Mouse (Mus musculus): ENCODE results near the gene Nid2.

DNA sequence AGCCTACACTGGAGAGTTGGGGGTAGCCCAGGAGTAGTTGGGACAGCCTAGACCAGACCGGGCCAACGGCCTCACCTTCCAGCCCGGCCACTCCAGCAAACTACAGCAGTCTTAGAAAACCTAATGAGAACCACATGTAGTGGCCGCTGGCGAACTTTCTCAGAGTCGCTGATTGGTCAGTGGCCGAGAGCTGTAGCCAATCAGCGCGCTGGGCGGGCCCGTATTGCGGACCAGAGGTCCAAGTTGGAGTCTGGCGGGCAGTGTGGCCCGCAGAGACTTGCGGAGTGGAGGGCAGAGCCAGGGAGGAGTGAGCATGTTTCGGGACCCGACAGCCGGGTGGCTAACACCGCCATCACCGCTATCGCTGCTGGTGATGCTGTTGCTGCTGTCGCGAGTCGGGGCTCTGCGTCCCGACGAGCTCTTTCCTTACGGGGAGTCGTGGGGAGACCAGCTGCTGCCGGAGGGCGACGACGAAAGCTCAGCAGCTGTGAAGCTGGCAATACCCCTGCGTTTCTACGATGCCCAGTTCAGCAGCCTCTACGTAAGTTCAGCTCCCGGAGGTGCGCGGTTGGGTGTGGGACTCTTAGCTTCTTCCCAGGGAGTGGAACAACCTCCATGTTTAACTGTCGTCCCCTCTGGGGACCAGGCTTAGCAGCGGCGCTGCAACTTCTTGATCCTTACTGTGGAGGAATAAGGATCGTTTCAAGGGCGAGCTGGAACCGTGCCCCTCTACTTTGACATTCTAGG lies at the start of gene Nid2:
- TF ChIP-seq CTCF (IDR thresholded peaks at IDR 0.05; ENCODE audit: low read depth): no peak
- TF ChIP-seq EP300 (IDR thresholded peaks at IDR 0.05; ENCODE audit: low read depth): no peak

Measured in liver, postnatal 0 days (tissue).